Mouse (Mus musculus): ENCODE measurements around the gene Ccdc34.

GRCm38 (mm10) chr2:110214991-110215684, 197.5 kb downstream of the Ccdc34 start:
- TF ChIP-seq EP300 (IDR thresholded peaks at IDR 0.05; ENCODE audit: low read depth) (no peak), CTCF (IDR thresholded peaks at IDR 0.05; ENCODE audit: low read depth) (no peak)
